Mouse (Mus musculus) cerebellum, adult 2 months (tissue): ENCODE results near the gene Ankrd65.

Experiments
- CTCF ChIP-seq: fragments of 200-500 bp; IDR thresholded peaks from 2 replicates; pipeline ENCODE4 v1.5.1; 2011; ENCODE audit warnings: low read depth, mild to moderate bottlenecking, control low read depth, low read length, moderate library complexity, borderline replicate concordance; ENCODE audit not compliant: insufficient read depth
- POLR2A ChIP-seq: fragments of 200-500 bp; IDR thresholded peaks from 2 replicates; pipeline ENCODE4 v1.6.1; 2011; ENCODE audit warnings: low read length, control low read depth, borderline replicate concordance; ENCODE audit not compliant: insufficient read depth

DNA sequence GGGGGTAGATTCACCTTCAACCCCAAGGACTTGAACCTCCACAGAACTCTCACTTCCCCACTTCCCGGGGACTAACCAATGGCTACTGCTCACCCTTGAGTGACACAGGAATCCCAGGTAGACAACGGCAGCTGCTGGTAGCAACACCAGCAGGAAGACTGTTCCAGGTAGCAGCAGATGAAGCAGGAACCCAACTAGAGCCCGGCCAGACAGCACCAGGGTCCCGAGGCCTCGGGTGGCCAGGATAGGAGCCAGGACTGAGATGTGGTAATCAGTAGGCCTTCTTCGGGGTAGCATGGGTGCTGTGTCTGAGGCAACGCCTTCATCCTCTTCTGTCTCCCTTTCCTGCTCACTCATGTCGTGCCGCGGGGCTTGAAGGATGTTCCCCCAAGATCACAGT is 5.0 kb upstream of the Ankrd65 start:
- TF ChIP-seq CTCF = no peak
- no peak for TF ChIP-seq POLR2A
